Mouse (Mus musculus) stomach, embryonic 16.5 days (tissue): Measurements from ENCODE around the gene Adamts20. TPM values are rescaled to one million over a fixed set of nuclear protein-coding genes. Genes with fewer than 3 reads are reported as not detected.

Experiments
- ATAC-seq: fragments of 200-750 bp; cut with Nextera tagmentation; 2 replicates; pipeline ENCODE4 v1.8.0; 2017; ENCODE audit warnings: moderate number of reproducible peaks, moderate TSS enrichment; ENCODE audit not compliant: insufficient read depth, low FRiP score
- H3K27ac ChIP-seq: fragments of 300-500 bp; sonication (generic); 2 replicates; pipeline ENCODE4 v1.5.1; 2014; ENCODE audit warnings: low read length
- H3K27me3 ChIP-seq: fragments of 300-500 bp; sonication (generic); 2 replicates; pipeline ENCODE4 v1.6.1; 2014; ENCODE audit warnings: low read length, control low read depth, mixed read lengths; ENCODE audit not compliant: control insufficient read depth, insufficient read depth
- H3K36me3 ChIP-seq: fragments of 300-500 bp; sonication (generic); 2 replicates; pipeline ENCODE4 v1.6.1; 2014; ENCODE audit warnings: low read length; ENCODE audit not compliant: control insufficient read depth, insufficient read depth
- H3K4me1 ChIP-seq: fragments of 300-500 bp; sonication (generic); 2 replicates; pipeline ENCODE4 v1.6.1; 2014; ENCODE audit warnings: low read length, control low read depth, mixed read lengths; ENCODE audit not compliant: control insufficient read depth, insufficient read depth
- H3K4me2 ChIP-seq: fragments of 300-500 bp; sonication (generic); 2 replicates; pipeline ENCODE4 v1.6.1; 2014; ENCODE audit warnings: low read depth, low read length, mixed read lengths
- H3K4me3 ChIP-seq: fragments of 300-500 bp; sonication (generic); replicated peaks from 2 replicates; pipeline ENCODE4 v1.5.1; 2014; ENCODE audit warnings: mild to moderate bottlenecking, low read length
- H3K9ac ChIP-seq: fragments of 300-500 bp; sonication (generic); 2 replicates; pipeline ENCODE4 v1.6.1; 2014; ENCODE audit warnings: low read length
- H3K9me3 ChIP-seq: fragments of 300-500 bp; sonication (generic); replicated peaks from 2 replicates; pipeline ENCODE4 v1.6.1; 2016; ENCODE audit warnings: low read length, control low read depth; ENCODE audit not compliant: control insufficient read depth
- WGBS: fragments of 180-500 bp; shearing (Covaris S2); extraction: QIAGEN DNeasy Blood & Tissue Kit; methylation state at CpG from one replicate; pipeline ENCODE4 v1.1.7; 2014; 5-methylcytosine and 5-hydroxymethylcytosine counted together
- polyA plus RNA-seq: library from polyadenylated mRNA; unstranded; fragments of >200 nt; fragmentation: Nextera tagmentation; extraction: Ambion mirVana; gene quantifications from 2 replicates; pipeline ENCODE4 v1.2.1, GENCODE M21; 2015

The Adamts20 gene
- polyA plus RNA-seq, 1 experiment from 2014 or later = 2.1 TPM

DNA sequence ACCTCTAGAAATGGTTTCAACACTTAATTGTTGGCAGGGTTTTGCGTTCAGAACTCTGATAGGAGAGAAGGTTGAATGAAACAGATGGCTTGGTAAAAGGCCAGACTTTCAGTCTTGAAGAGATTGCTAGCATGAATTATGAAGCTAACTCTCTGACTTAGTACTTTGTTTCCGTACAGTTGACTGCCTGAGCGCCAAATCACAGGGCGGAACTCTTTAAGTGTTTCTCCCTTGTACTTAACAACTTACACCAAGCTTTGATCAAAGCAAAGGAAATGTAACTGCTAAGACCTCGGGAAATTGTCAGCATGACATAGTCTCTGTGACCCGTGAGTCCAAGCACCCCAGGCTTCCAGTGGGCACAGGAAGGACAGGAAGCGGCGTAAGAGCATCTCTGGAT is 244.5 kb downstream of the Adamts20 start:
- H3K27me3 ChIP-seq = no peaks in the 10 kb centered on the region
- WGBS = 52% methylated on average over 8 of the region's 8 CpGs

More for the DNA sequence above, 244.5 kb downstream of the Adamts20 start:
- Histone ChIP-seq H3K9ac (no peak overlapping the region), H3K9me3 (no peaks in the 10 kb centered on the region), H3K27ac (0 out of 2 replicates have a peak overlapping the region, but pooled peaks have one; percentile 4), H3K4me3 (no peak overlapping the region), H3K36me3 (no peaks in the 10 kb centered on the region), H3K4me2 (no peak overlapping the region), H3K4me1 (0 out of 2 replicates have a peak, but pooled peaks cover 3% of the 10 kb centered on the region)
- ATAC-seq = no peak

Other genes with a start within 250 kb of the Adamts20 start
- gene Pus7l, start 78.1 kb upstream of the Adamts20 start, polyA plus RNA-seq = 7.7 and 8.9 TPM in 2 replicates
- gene Irak4, start 78.2 kb upstream of the Adamts20 start, polyA plus RNA-seq = 15.2 and 16.0 TPM in 2 replicates
- gene Twf1, start 124.5 kb upstream of the Adamts20 start, polyA plus RNA-seq = 94.9 and 103 TPM in 2 replicates
- 3.8 and 4.6 TPM in 2 replicates for gene Tmem117, start 163.8 kb upstream of the Adamts20 start, polyA plus RNA-seq